Mouse (Mus musculus): ENCODE results near the gene Gm10198. TPM values are rescaled to one million over a fixed set of nuclear protein-coding genes. Genes with fewer than 3 reads are reported as not detected.

The Gm10198 gene
- polyA plus RNA-seq, 1 experiment from 2014 or later = not detected

DNA sequence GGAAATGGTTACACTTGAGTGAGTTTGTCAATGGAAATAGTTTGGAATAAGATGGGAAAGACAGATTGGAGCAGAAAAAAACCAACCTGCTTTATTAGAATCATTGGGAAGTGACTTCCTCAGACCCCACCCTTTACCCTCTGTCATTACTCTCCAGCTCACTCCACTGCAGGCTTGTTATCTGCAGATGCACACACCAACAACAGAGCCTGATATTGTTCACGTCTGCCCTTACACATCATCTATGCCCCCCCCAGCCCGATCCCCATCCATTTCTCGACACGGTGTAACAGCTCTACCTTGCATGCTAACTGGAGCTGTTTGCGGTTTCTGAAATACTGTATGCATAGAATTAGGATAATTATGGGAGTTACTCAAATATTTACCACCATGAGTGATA, 12.2 kb downstream of the Gm10198 start:
- Histone ChIP-seq H3K4me3 (no peak overlapping the region), H3K27ac (no peak overlapping the region), H3K27me3 (ENCODE audit: insufficient read depth, poor library complexity, severe bottlenecking) (no peaks in the 10 kb centered on the region), H3K4me1 (replicated peaks) (no peaks in the 10 kb centered on the region), H3K9me3 (no peaks in the 10 kb centered on the region), H3K36me3 (no peaks in the 10 kb centered on the region)
- no peak for DNase-seq (ENCODE audit: low spot score)
- 93% methylated on average over 5 of the region's 5 CpGs for WGBS

GRCm38 (mm10) chr13:111616168-111617125, 23.9 kb downstream of the Gm10198 start:
- 90% methylated on average over 13 of the region's 13 CpGs for WGBS
- H3K9me3 ChIP-seq = no peaks in the 10 kb centered on the region
- H3K36me3 ChIP-seq = no peaks in the 10 kb centered on the region
- H3K4me3 ChIP-seq = no peak overlapping the region
- H3K27me3 ChIP-seq (ENCODE audit: insufficient read depth, poor library complexity, severe bottlenecking) = no peaks in the 10 kb centered on the region
- no peak overlapping the region for H3K27ac ChIP-seq
- no peak for DNase-seq (ENCODE audit: low spot score)
- no peaks in the 10 kb centered on the region for H3K4me1 ChIP-seq (replicated peaks)

DNA sequence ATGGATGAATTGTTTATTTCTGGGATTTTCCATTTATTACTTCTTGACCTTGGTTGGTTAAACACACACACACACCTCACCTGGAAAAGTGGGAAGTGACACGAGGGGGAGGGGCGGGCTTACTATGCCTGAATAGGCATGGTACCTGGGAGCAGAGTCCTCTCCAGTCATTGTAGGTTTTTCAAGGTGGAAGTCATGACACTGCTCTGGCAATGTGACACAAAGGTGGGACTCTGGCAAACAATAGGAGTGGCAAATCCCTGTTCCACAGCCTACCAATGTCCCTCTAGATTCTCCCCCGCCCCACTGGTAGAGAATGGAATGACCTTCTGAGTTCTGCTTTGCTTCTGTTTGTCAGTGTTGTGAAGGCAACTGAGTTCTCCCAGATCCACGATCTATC, 27.8 kb downstream of the Gm10198 start:
- no peak overlapping the region for H3K4me3 ChIP-seq
- 85% methylated on average over 4 of the region's 4 CpGs for WGBS
- H3K36me3 ChIP-seq = no peaks in the 10 kb centered on the region
- H3K27me3 ChIP-seq (ENCODE audit: insufficient read depth, poor library complexity, severe bottlenecking) = no peaks in the 10 kb centered on the region
- DNase-seq (ENCODE audit: low spot score) = no peak
- H3K27ac ChIP-seq = no peak overlapping the region
- H3K4me1 ChIP-seq (replicated peaks) = 0 out of 2 replicates have a peak, but pooled peaks cover 4% of the 10 kb centered on the region
- no peaks in the 10 kb centered on the region for H3K9me3 ChIP-seq

GRCm38 (mm10) chr13:111622425-111622824, 29.8 kb downstream of the Gm10198 start:
- 90% methylated on average over 3 of the region's 3 CpGs for WGBS
- 0 out of 2 replicates have a peak, but pooled peaks cover 4% of the 10 kb centered on the region for H3K4me1 ChIP-seq (replicated peaks)
- H3K36me3 ChIP-seq = no peaks in the 10 kb centered on the region
- no peaks in the 10 kb centered on the region for H3K9me3 ChIP-seq
- H3K4me3 ChIP-seq = no peak overlapping the region
- no peaks in the 10 kb centered on the region for H3K27me3 ChIP-seq (ENCODE audit: insufficient read depth, poor library complexity, severe bottlenecking)
- H3K27ac ChIP-seq = no peak overlapping the region
- no peak for DNase-seq (ENCODE audit: low spot score)

DNA sequence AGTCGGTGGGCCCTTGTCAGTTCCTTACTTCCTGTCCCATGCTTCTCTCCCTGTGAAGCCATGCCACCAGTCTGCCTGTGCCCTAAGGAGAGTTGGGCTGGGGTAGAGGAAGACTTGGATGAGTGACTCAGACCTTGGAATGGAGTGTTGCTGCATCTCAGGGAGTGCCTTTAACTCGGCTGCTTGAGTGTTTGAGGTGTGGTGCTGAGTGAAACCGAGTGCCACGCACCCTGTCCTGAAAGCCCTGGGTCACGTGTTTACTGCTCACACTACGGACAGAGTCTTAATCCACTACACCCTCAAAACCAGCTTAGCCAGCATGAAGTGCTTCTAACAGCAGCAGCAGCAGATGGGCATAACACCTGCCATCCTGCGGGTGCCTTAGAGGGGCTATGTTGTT, 30.5 kb downstream of the Gm10198 start:
- Histone ChIP-seq H3K27ac (no peak overlapping the region), H3K4me1 (replicated peaks) (0 out of 2 replicates have a peak, but pooled peaks cover 4% of the 10 kb centered on the region), H3K27me3 (ENCODE audit: insufficient read depth, poor library complexity, severe bottlenecking) (no peaks in the 10 kb centered on the region), H3K4me3 (no peak overlapping the region), H3K36me3 (no peaks in the 10 kb centered on the region), H3K9me3 (no peaks in the 10 kb centered on the region)
- WGBS = 88% methylated on average over 7 of the region's 7 CpGs
- DNase-seq (ENCODE audit: low spot score) = no peak

- Histone ChIP-seq H3K9me3 (no peaks in the 10 kb centered on the region), H3K27ac (no peak overlapping the region), H3K36me3 (no peaks in the 10 kb centered on the region), H3K27me3 (ENCODE audit: insufficient read depth, poor library complexity, severe bottlenecking) (no peaks in the 10 kb centered on the region), H3K4me1 (replicated peaks) (0 out of 2 replicates have a peak, but pooled peaks cover 4% of the 10 kb centered on the region), H3K4me3 (no peak overlapping the region)
- 52% methylated on average over 6 of the region's 6 CpGs for WGBS
- DNase-seq (ENCODE audit: low spot score) = no peak
Measured at GRCm38 (mm10) chr13:111624115-111624514, 31.5 kb downstream of the Gm10198 start.

- no peak for DNase-seq (ENCODE audit: low spot score)
- H3K9me3 ChIP-seq = peaks cover 8% of the 10 kb centered on the region; the same call in 1 of the 2 replicates
- no peak overlapping the region for H3K27ac ChIP-seq
- H3K4me3 ChIP-seq = no peak overlapping the region
- H3K4me1 ChIP-seq (replicated peaks) = no peaks in the 10 kb centered on the region
- no peaks in the 10 kb centered on the region for H3K27me3 ChIP-seq (ENCODE audit: insufficient read depth, poor library complexity, severe bottlenecking)
- H3K36me3 ChIP-seq = no peaks in the 10 kb centered on the region
- WGBS = 88% methylated on average over 16 of the region's 16 CpGs
Measured at GRCm38 (mm10) chr13:111634163-111635160, 41.9 kb downstream of the Gm10198 start.

DNA sequence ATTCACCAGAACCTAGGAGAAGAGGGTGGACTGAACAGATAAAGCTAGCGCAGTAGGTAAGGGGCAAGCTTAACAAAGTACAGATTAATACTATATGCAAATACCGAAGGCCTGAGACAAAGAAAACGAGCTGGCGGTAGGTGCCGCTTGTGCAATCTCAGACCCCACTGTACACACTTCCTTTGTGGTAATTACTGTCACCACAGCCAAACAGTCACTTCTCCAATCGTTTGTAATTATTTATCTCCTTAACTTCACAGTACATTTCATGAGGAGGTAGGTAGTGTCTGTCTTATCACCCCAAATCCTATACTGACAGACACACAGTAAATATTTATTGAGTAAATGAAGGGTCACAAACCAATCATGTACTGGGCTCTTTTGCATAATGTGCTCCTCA, 47.7 kb downstream of the Gm10198 start:
- no peaks in the 10 kb centered on the region for H3K36me3 ChIP-seq
- no peaks in the 10 kb centered on the region for H3K4me1 ChIP-seq (replicated peaks)
- no peak for DNase-seq (ENCODE audit: low spot score)
- H3K4me3 ChIP-seq = no peak overlapping the region
- H3K9me3 ChIP-seq = peaks cover 8% of the 10 kb centered on the region; the same call in 1 of the 2 replicates
- WGBS = 91% methylated on average over 6 of the region's 6 CpGs
- H3K27ac ChIP-seq = no peak overlapping the region
- no peaks in the 10 kb centered on the region for H3K27me3 ChIP-seq (ENCODE audit: insufficient read depth, poor library complexity, severe bottlenecking)

Other genes starting within 250 kb of the Gm10198 start
- 68.4 and 90.4 TPM in 2 replicates for gene Gpbp1, start 102.7 kb upstream of the Gm10198 start, polyA plus RNA-seq (2016; fragmentation: Nextera tagmentation; extraction: Ambion mirVana)
- gene Gm49496, start 42.8 kb upstream of the Gm10198 start, polyA plus RNA-seq (2016; fragmentation: Nextera tagmentation; extraction: Ambion mirVana) = not detected in 2 replicates
- 17.1 and 19.7 TPM in 2 replicates for gene Mier3, start 88.2 kb downstream of the Gm10198 start, polyA plus RNA-seq (2016; fragmentation: Nextera tagmentation; extraction: Ambion mirVana)
- gene Map3k1, start 216.2 kb downstream of the Gm10198 start, polyA plus RNA-seq (2016; fragmentation: Nextera tagmentation; extraction: Ambion mirVana) = 11.1 and 12.6 TPM in 2 replicates